Mouse (Mus musculus): ENCODE results near the gene 1700012B09Rik.

1700012B09Rik gene

GRCm38 (mm10) chr9:14730941-14731541, 39.8 kb downstream of the 1700012B09Rik start:
- no peak for DNase-seq (ENCODE audit: low read depth)

DNA sequence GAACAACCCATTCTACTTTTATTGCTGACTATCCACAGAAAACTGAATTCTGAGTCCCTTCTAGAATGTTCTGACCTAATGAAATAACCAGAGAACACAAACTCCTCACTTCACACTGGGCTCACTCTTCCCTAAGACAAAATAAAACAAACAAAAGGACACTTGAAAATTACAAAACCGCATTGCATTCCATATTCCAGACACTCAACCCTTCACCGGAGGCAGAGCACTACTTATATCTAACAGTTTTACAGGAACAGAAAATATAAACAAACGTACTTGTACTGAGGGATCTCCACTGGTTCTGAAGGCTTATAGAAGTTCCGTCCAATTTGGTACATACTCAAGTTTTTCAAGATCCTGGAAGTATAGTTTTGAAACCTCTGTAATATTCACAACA, 42.5 kb downstream of the 1700012B09Rik start:
- no peak for DNase-seq (ENCODE audit: low read depth)

GRCm38 (mm10) chr9:14726629-14727028, 44.2 kb downstream of the 1700012B09Rik start:
- no peak for DNase-seq (ENCODE audit: low read depth)

DNA sequence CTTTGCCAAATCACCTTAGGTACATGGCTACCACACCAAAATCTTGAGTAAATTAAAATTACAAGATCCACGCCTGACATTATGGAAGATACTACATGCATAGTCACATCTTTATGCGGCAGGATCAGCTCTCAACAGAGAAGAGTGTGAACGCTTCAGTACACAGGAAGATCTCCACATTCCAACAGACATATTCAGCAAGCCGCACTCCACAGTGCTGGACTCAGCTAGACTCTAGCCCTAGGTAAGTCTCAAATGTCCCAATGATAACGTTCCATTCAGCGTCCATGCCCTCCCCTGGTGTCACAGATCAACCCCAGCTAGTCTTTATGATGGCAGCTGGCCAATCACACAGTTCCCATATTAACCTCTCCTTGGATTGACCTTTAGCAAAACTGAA, 44.8 kb downstream of the 1700012B09Rik start:
- no peak for DNase-seq (ENCODE audit: low read depth)

GRCm38 (mm10) chr9:14724755-14725420, 45.9 kb downstream of the 1700012B09Rik start:
- no peak for DNase-seq (ENCODE audit: low read depth)

GRCm38 (mm10) chr9:14721610-14722009, 49.2 kb downstream of the 1700012B09Rik start:
- no peak for DNase-seq (ENCODE audit: low read depth)

- no peak for DNase-seq (ENCODE audit: low read depth)
These were observed 50.4 kb downstream of the 1700012B09Rik start for GRCm38 (mm10) chr9:14720384-14720783.

DNA sequence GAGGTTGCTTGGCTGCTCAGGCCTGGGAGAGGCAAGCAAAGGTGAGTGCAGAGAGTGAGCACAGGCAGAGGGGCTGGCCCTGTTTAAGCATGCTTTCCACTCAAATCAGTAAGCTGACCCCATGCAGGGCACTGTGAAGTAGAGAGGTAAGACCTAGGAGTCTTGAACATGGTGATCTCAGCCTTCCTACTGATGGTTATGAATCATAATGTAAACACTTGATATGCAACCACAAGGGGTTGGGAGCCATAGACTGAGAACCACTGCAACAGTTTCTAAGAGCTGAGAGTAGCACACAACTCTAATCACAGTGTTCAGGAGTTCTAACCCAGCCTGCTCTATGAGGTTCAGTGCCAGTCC, 52.5 kb downstream of the 1700012B09Rik start:
- DNase-seq (ENCODE audit: low read depth) = no peak

DNA sequence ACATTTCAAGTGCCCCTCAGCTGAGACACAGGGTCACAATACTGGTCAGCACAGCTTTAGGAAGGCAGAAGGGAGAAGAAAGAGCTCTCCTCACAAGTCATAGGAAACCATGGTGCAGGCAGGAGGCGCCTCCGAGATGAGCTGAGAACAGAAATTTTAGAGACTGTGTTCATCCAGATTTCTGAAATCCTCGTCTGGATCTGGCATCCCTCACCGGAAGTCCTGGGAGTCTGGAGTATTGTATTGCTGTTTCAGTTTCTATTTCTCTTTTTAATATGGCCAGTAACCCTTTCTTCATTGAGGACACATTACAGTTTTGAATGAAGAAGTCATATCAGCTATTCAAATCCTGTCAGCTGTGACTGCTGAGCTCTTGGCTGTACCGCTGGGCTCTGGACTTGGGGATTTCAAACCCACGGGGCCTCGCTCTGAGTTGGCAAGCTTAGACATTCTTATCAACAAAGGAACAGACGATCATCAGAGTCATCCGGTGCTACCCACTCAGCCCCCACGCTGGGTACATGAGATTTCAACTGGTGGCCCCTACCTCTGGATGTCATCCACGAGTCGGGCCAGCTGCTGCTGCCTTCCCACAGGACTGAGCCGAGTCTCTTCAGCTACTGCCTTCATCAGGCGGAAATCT, 53.0 kb downstream of the 1700012B09Rik start:
- no peak for DNase-seq (ENCODE audit: low read depth)

DNA sequence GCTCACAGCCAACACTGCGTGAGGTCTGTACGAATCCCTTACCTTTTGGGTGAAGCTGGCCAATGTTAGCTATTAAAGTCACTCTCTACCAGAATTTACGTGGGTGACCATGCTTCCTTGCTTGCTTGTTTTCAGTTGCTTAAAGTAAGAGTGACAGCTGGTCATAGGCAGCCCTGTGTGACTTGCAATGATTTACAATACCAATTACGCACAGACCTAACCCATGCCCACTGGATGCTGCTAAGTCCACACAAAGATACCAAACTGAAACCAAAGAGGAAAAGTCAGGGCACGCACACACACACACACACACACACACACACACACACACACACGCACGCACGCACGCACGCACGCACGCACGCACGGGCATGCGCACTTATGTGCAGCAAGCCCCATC, 55.6 kb downstream of the 1700012B09Rik start:
- no peak for DNase-seq (ENCODE audit: low read depth)

GRCm38 (mm10) chr9:14710910-14711309, 59.9 kb downstream of the 1700012B09Rik start:
- no peak for DNase-seq (ENCODE audit: low read depth)
